Mouse (Mus musculus) limb, embryonic 13.5 days (tissue): Measurements from ENCODE around the gene Mef2a. TPM values are rescaled to one million over a fixed set of nuclear protein-coding genes. Genes with fewer than 3 reads are reported as not detected.
A peak's percentile ranks its signal among the peaks of the same experiment; 100 is the strongest.

ENCODE experiments used
- ATAC-seq: fragments of 200-750 bp; cut with Nextera tagmentation; 2 replicates; pipeline ENCODE4 v1.8.0; 2017; ENCODE audit warnings: low read depth, moderate number of reproducible peaks, moderate TSS enrichment; ENCODE audit not compliant: low FRiP score
- H3K27ac ChIP-seq: fragments of 300-500 bp; sonication (generic); 2 replicates; pipeline ENCODE4 v1.5.1; 2015; ENCODE audit warnings: inconsistent platforms, mild to moderate bottlenecking, moderate library complexity
- H3K27me3 ChIP-seq: fragments of 300-500 bp; sonication (generic); 2 replicates; pipeline ENCODE4 v1.6.1; 2015; ENCODE audit warnings: mild to moderate bottlenecking, inconsistent platforms
- H3K36me3 ChIP-seq: fragments of 300-500 bp; sonication (generic); 2 replicates; pipeline ENCODE4 v1.6.1; 2015; ENCODE audit warnings: inconsistent platforms, mild to moderate bottlenecking, moderate library complexity
- H3K4me1 ChIP-seq: fragments of 300-500 bp; sonication (generic); 2 replicates; pipeline ENCODE4 v1.6.1; 2015; ENCODE audit warnings: inconsistent platforms
- H3K4me2 ChIP-seq: fragments of 300-500 bp; sonication (generic); replicated peaks from 2 replicates; pipeline ENCODE4 v1.6.1; 2015; ENCODE audit warnings: inconsistent platforms, mild to moderate bottlenecking, moderate library complexity
- H3K4me3 ChIP-seq: fragments of 300-500 bp; sonication (generic); 2 replicates; pipeline ENCODE4 v1.5.1; 2015; ENCODE audit warnings: moderate library complexity, mild to moderate bottlenecking, inconsistent platforms
- H3K9ac ChIP-seq: fragments of 300-500 bp; sonication (generic); 2 replicates; pipeline ENCODE4 v1.6.1; 2015; ENCODE audit warnings: mild to moderate bottlenecking, inconsistent platforms
- H3K9me3 ChIP-seq: fragments of 300-500 bp; sonication (generic); 2 replicates; pipeline ENCODE4 v1.6.1; 2016; ENCODE audit warnings: inconsistent platforms
- WGBS: fragments of 180-500 bp; shearing (Covaris S2); methylation state at CpG from one replicate; pipeline ENCODE4 v1.1.7; 2015; 5-methylcytosine and 5-hydroxymethylcytosine counted together
- polyA plus RNA-seq: library from polyadenylated mRNA; unstranded; fragments of >200 nt; fragmentation: Nextera tagmentation; extraction: Ambion mirVana; gene quantifications from 2 replicates; pipeline ENCODE4 v1.2.1, GENCODE M21; 2015

Gene Mef2a
- polyA plus RNA-seq, 1 experiment from 2014 or later, result 40.6 TPM

- no peak for ATAC-seq
- WGBS, result 89% methylated on average over 6 of the region's 6 CpGs
- Histone ChIP-seq H3K4me1 (no peaks in the 10 kb centered on the region), H3K36me3 (no peaks in the 10 kb centered on the region), H3K9me3 (no peaks in the 10 kb centered on the region), H3K4me2 (no peak overlapping the region), H3K27ac (no peak overlapping the region), H3K9ac (no peak overlapping the region), H3K27me3 (no peaks in the 10 kb centered on the region), H3K4me3 (no peak overlapping the region)
Measured at GRCm38 (mm10) chr7:67216351-67216750, 156.3 kb downstream of the Mef2a start.

GRCm38 (mm10) chr7:67213589-67213988 is 159.1 kb downstream of the Mef2a start:
- Histone ChIP-seq H3K27ac (no peak overlapping the region), H3K4me1 (no peaks in the 10 kb centered on the region), H3K4me2 (no peak overlapping the region), H3K9me3 (no peaks in the 10 kb centered on the region), H3K36me3 (no peaks in the 10 kb centered on the region), H3K4me3 (no peak overlapping the region), H3K27me3 (no peaks in the 10 kb centered on the region), H3K9ac (no peak overlapping the region)
- 74% methylated on average over 1 of the region's 1 CpGs for WGBS
- no peak for ATAC-seq

- Histone ChIP-seq H3K4me3 (no peak overlapping the region), H3K9me3 (no peaks in the 10 kb centered on the region)
- WGBS, result 64% methylated on average over 4 of the region's 4 CpGs
Measured at GRCm38 (mm10) chr7:67211971-67212370, 160.7 kb downstream of the Mef2a start.

GRCm38 (mm10) chr7:67211341-67211740 is 161.3 kb downstream of the Mef2a start:
- Histone ChIP-seq H3K4me2 (no peak overlapping the region), H3K27me3 (no peaks in the 10 kb centered on the region)

More at GRCm38 (mm10) chr7:67211971-67212370, 160.7 kb downstream of the Mef2a start:
- H3K4me2 ChIP-seq, result no peak overlapping the region
- H3K36me3 ChIP-seq, result no peaks in the 10 kb centered on the region
- H3K27ac ChIP-seq, result no peak overlapping the region
- no peak overlapping the region for H3K9ac ChIP-seq
- no peak for ATAC-seq
- H3K4me1 ChIP-seq, result no peaks in the 10 kb centered on the region
- H3K27me3 ChIP-seq, result no peaks in the 10 kb centered on the region

GRCm38 (mm10) chr7:67210004-67210833 is 162.4 kb downstream of the Mef2a start:
- Histone ChIP-seq H3K27ac (no peak overlapping the region), H3K27me3 (no peaks in the 10 kb centered on the region), H3K9me3 (no peaks in the 10 kb centered on the region), H3K9ac (no peak overlapping the region), H3K4me2 (no peak overlapping the region), H3K4me1 (no peaks in the 10 kb centered on the region), H3K4me3 (no peak overlapping the region), H3K36me3 (no peaks in the 10 kb centered on the region)
- no peak for ATAC-seq
- 73% methylated on average over 6 of the region's 6 CpGs for WGBS

More at GRCm38 (mm10) chr7:67211341-67211740, 161.3 kb downstream of the Mef2a start:
- H3K9me3 ChIP-seq, result no peaks in the 10 kb centered on the region
- H3K4me1 ChIP-seq, result no peaks in the 10 kb centered on the region
- H3K36me3 ChIP-seq, result no peaks in the 10 kb centered on the region
- no peak overlapping the region for H3K4me3 ChIP-seq
- no peak overlapping the region for H3K9ac ChIP-seq
- H3K27ac ChIP-seq, result no peak overlapping the region
- WGBS, result 65% methylated on average over 6 of the region's 6 CpGs
- ATAC-seq, result no peak

- ATAC-seq, result no peak
- Histone ChIP-seq H3K4me1 (no peaks in the 10 kb centered on the region), H3K4me3 (no peak overlapping the region), H3K4me2 (no peak overlapping the region), H3K27ac (no peak overlapping the region), H3K36me3 (no peaks in the 10 kb centered on the region), H3K27me3 (no peaks in the 10 kb centered on the region), H3K9me3 (no peaks in the 10 kb centered on the region), H3K9ac (no peak overlapping the region)
- WGBS, result 84% methylated on average over 1 of the region's 1 CpGs
Measured at GRCm38 (mm10) chr7:67208317-67208716, 164.3 kb downstream of the Mef2a start.

GRCm38 (mm10) chr7:67207701-67208100 is 165.0 kb downstream of the Mef2a start:
- Histone ChIP-seq H3K4me3 (no peak overlapping the region), H3K36me3 (no peaks in the 10 kb centered on the region), H3K27me3 (no peaks in the 10 kb centered on the region), H3K4me2 (no peak overlapping the region), H3K9ac (no peak overlapping the region), H3K27ac (no peak overlapping the region), H3K4me1 (no peaks in the 10 kb centered on the region), H3K9me3 (no peaks in the 10 kb centered on the region)
- no peak for ATAC-seq
- WGBS, result 39% methylated on average over 6 of the region's 6 CpGs

GRCm38 (mm10) chr7:67206496-67206895 is 166.2 kb downstream of the Mef2a start:
- WGBS, result 78% methylated on average over 10 of the region's 10 CpGs
- H3K9ac ChIP-seq, result no peak overlapping the region
- no peak overlapping the region for H3K27ac ChIP-seq
- no peaks in the 10 kb centered on the region for H3K36me3 ChIP-seq
- H3K27me3 ChIP-seq, result no peaks in the 10 kb centered on the region
- H3K4me3 ChIP-seq, result no peak overlapping the region
- no peak for ATAC-seq
- no peak overlapping the region for H3K4me2 ChIP-seq
- H3K4me1 ChIP-seq, result no peaks in the 10 kb centered on the region
- H3K9me3 ChIP-seq, result no peaks in the 10 kb centered on the region

GRCm38 (mm10) chr7:67205734-67206425 is 166.8 kb downstream of the Mef2a start:
- H3K4me3 ChIP-seq, result no peak overlapping the region
- no peak for ATAC-seq
- 88% methylated on average over 9 of the region's 9 CpGs for WGBS
- H3K27me3 ChIP-seq, result no peaks in the 10 kb centered on the region
- H3K4me2 ChIP-seq, result no peak overlapping the region
- H3K9ac ChIP-seq, result no peak overlapping the region
- H3K9me3 ChIP-seq, result no peaks in the 10 kb centered on the region
- no peaks in the 10 kb centered on the region for H3K4me1 ChIP-seq
- no peak overlapping the region for H3K27ac ChIP-seq
- H3K36me3 ChIP-seq, result no peaks in the 10 kb centered on the region

GRCm38 (mm10) chr7:67203625-67204024 is 169.0 kb downstream of the Mef2a start:
- H3K4me2 ChIP-seq, result no peak overlapping the region
- H3K9me3 ChIP-seq, result no peaks in the 10 kb centered on the region
- 75% methylated on average over 3 of the region's 3 CpGs for WGBS
- H3K27me3 ChIP-seq, result no peaks in the 10 kb centered on the region
- ATAC-seq, result no peak
- no peaks in the 10 kb centered on the region for H3K36me3 ChIP-seq
- no peak overlapping the region for H3K4me3 ChIP-seq
- no peak overlapping the region for H3K27ac ChIP-seq
- H3K4me1 ChIP-seq, result no peaks in the 10 kb centered on the region
- H3K9ac ChIP-seq, result no peak overlapping the region

- no peaks in the 10 kb centered on the region for H3K4me1 ChIP-seq
- no peak overlapping the region for H3K4me2 ChIP-seq
- H3K9me3 ChIP-seq, result no peaks in the 10 kb centered on the region; the same call in 1 of the 2 replicates
- no peaks in the 10 kb centered on the region for H3K27me3 ChIP-seq
- 17% methylated on average over 10 of the region's 10 CpGs for WGBS
- peak; percentile 51; the same call in 1 of the 2 replicates for ATAC-seq
- H3K36me3 ChIP-seq, result no peaks in the 10 kb centered on the region
- H3K9ac ChIP-seq, result no peak overlapping the region
- H3K4me3 ChIP-seq, result no peak overlapping the region
- H3K27ac ChIP-seq, result no peak overlapping the region
Measured at GRCm38 (mm10) chr7:67199412-67199811, 173.2 kb downstream of the Mef2a start.

GRCm38 (mm10) chr7:67183786-67184185 is 188.9 kb downstream of the Mef2a start:
- no peak overlapping the region for H3K4me3 ChIP-seq
- no peak overlapping the region for H3K27ac ChIP-seq
- WGBS, result 18% methylated on average over 4 of the region's 4 CpGs
- no peaks in the 10 kb centered on the region for H3K36me3 ChIP-seq
- no peak for ATAC-seq
- H3K27me3 ChIP-seq, result no peaks in the 10 kb centered on the region
- no peaks in the 10 kb centered on the region for H3K9me3 ChIP-seq
- H3K4me1 ChIP-seq, result no peaks in the 10 kb centered on the region
- H3K9ac ChIP-seq, result no peak overlapping the region
- no peak overlapping the region for H3K4me2 ChIP-seq
